ENCODE assay signal across 23 mouse cellular contexts in the genomic region with DNA sequence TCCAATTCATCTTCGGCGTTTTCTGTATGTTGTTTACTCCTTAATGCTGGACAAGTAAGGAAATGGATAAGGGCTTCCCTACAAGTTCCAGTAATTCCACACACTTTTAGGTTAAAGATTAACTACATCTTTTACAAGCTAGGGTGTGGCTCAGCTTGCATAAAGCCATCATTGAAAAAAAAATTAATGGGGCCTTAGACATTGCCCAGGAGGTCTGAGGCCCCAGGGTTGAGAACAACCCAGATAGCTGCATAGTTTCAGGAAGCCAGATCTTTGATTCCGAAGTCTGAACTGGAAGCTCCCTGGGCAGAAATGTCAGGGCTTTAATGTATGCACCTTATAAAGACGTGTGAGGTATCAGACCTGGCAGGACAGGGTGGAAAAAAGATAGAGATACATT. TPM values are rescaled to one million over a fixed set of nuclear protein-coding genes. Genes with fewer than 3 reads are reported as not detected.
DNase-seq lines count a peak whose midpoint lies in the region; ATAC-seq and TF ChIP-seq lines count a peak whose summit lies in the region.
"Had no signal": no experiment of that assay in that cellular context is flagged by ENCODE, and none has a peak within 500 bp of the region (broad histone marks: within the 10 kb centered on the region; RNA-seq: fewer than 3 reads in every experiment).

No protein-coding gene starts in this region.

- DNase-seq in heart, adult 11 months, result peak; percentile 30
- peak; percentile 45 for DNase-seq in lung, postnatal 0 days (ENCODE audit: low spot score)
- DNase-seq in lung, postnatal 4 days, result no peak
- peak; percentile 45 for DNase-seq in stomach, postnatal 0 days (ENCODE audit: low spot score)
- DNase-seq in cerebellum, postnatal 14 days, result no peak
- DNase-seq in heart, postnatal 25 days (ENCODE audit: low spot score), result no peak
- DNase-seq: adrenal gland, postnatal 10 days; B cell, adult 2 months; cerebellum, adult 11 months; cerebellum, adult 9-10 months; gastrocnemius, adult 2 months; gastrocnemius, postnatal 25 days; heart, postnatal 10 days had no signal

- no peak for TF ChIP-seq CTCF in lung, postnatal 0 days (IDR thresholded peaks at IDR 0.05)
- no peak for TF ChIP-seq CTCF in small intestine, adult 2 months (IDR thresholded peaks at IDR 0.05; ENCODE audit: extremely low read depth, insufficient read length, insufficient replicate concordance, low read depth, low read length)
- TF ChIP-seq CTCF in stomach, postnatal 0 days (IDR thresholded peaks at IDR 0.05; ENCODE audit: low read depth), result no peak

- H3K4me1 ChIP-seq in heart, embryonic 11.5 days (ENCODE audit: control insufficient read depth, insufficient read depth, low read length), result peaks cover 14% of the 10 kb centered on the region
- peaks cover 8% of the 10 kb centered on the region; the same call in 1 of the 2 replicates for H3K4me1 ChIP-seq in lung, postnatal 0 days (ENCODE audit: insufficient read depth, low read depth, low read length)
- peaks cover 8% of the 10 kb centered on the region for H3K4me1 ChIP-seq in small intestine, adult 2 months (ENCODE audit: control insufficient read depth, insufficient read depth, insufficient read length, low read length)
- H3K4me1 ChIP-seq in stomach, postnatal 0 days (replicated peaks; ENCODE audit: control insufficient read depth, insufficient read depth), result no peaks in the 10 kb centered on the region

- no peak overlapping the region for H3K4me3 ChIP-seq in heart, embryonic 11.5 days (ENCODE audit: low read depth, low read length)
- no peak overlapping the region for H3K4me3 ChIP-seq in lung, postnatal 0 days (ENCODE audit: low read depth, low read length)
- H3K4me3 ChIP-seq in small intestine, adult 2 months (ENCODE audit: low read depth, low read length), result no peak overlapping the region
- H3K4me3 ChIP-seq in stomach, postnatal 0 days (ENCODE audit: low read depth, low read length), result no peak overlapping the region
- H3K4me3 ChIP-seq: embryonic facial prominence, embryonic 10.5 days; erythroblast, embryonic 14.5 days; forebrain, embryonic 10.5 days; gastrocnemius, adult 2 months had no signal

- H3K27me3 ChIP-seq in heart, embryonic 11.5 days (ENCODE audit: control insufficient read depth, insufficient read depth, low read length), result peaks cover 33% of the 10 kb centered on the region
- peaks cover 16% of the 10 kb centered on the region; the same call in 1 of the 2 replicates for H3K27me3 ChIP-seq in lung, postnatal 0 days (replicated peaks; ENCODE audit: insufficient read depth, low read length)
- no peaks in the 10 kb centered on the region for H3K27me3 ChIP-seq in small intestine, adult 2 months (ENCODE audit: control insufficient read depth, insufficient read depth, low read length)
- H3K27me3 ChIP-seq in stomach, postnatal 0 days (ENCODE audit: control insufficient read depth, insufficient read depth, low read length), result peaks cover 3% of the 10 kb centered on the region; the same call in 1 of the 2 replicates

- no peaks in the 10 kb centered on the region for H3K36me3 ChIP-seq in heart, embryonic 11.5 days (ENCODE audit: control insufficient read depth, insufficient read depth, low read length)
- H3K36me3 ChIP-seq in lung, postnatal 0 days (ENCODE audit: insufficient read depth, low read length), result no peaks in the 10 kb centered on the region
- H3K36me3 ChIP-seq in small intestine, adult 2 months (ENCODE audit: control insufficient read depth, insufficient read depth, low read length), result peaks cover 7% of the 10 kb centered on the region; the same call in 1 of the 2 replicates
- no peaks in the 10 kb centered on the region for H3K36me3 ChIP-seq in stomach, postnatal 0 days (ENCODE audit: control insufficient read depth, insufficient read depth, low read length)
- H3K36me3 ChIP-seq: embryonic facial prominence, embryonic 10.5 days; forebrain, embryonic 10.5 days; G1E had no signal

- no peak for TF ChIP-seq POLR2A in small intestine, adult 2 months (IDR thresholded peaks at IDR 0.05; ENCODE audit: low read depth, low read length)

- no peak overlapping the region for H3K9ac ChIP-seq in heart, embryonic 11.5 days (ENCODE audit: low read depth, low read length)
- no peak overlapping the region for H3K9ac ChIP-seq in lung, postnatal 0 days (replicated peaks; ENCODE audit: low read depth)
- H3K9ac ChIP-seq in stomach, postnatal 0 days (ENCODE audit: low read length), result no peak overlapping the region
- H3K9ac ChIP-seq: hindbrain, embryonic 14.5 days had no signal

- no peak for ATAC-seq in heart, embryonic 11.5 days (replicated peaks; ENCODE audit: insufficient number of reproducible peaks, low FRiP score, low TSS enrichment)
- no peak for ATAC-seq in lung, postnatal 0 days
- ATAC-seq in stomach, postnatal 0 days (ENCODE audit: low FRiP score, low TSS enrichment), result peak; percentile 60
- ATAC-seq: CD4-positive, CD25-positive, alpha-beta regulatory T cell, adult 4 months; forebrain, embryonic 14.5 days had no signal

- intact Hi-C loops in heart, postnatal 25 days (cut with DNase I), result no loop called here

- WGBS in heart, embryonic 11.5 days (ENCODE audit: insufficient replicate concordance), result 61% methylated on average over 4 of the region's 4 CpGs
- WGBS in lung, postnatal 0 days, result 40% methylated on average over 4 of the region's 4 CpGs
- 16% methylated on average over 4 of the region's 4 CpGs for WGBS in small intestine, adult 2 months
- 47% methylated on average over 4 of the region's 4 CpGs for WGBS in stomach, postnatal 0 days

- H3K9me3 ChIP-seq in heart, embryonic 11.5 days (replicated peaks; ENCODE audit: control insufficient read depth, low read length), result no peaks in the 10 kb centered on the region
- no peaks in the 10 kb centered on the region for H3K9me3 ChIP-seq in lung, postnatal 0 days (ENCODE audit: low read length)
- no peaks in the 10 kb centered on the region for H3K9me3 ChIP-seq in stomach, postnatal 0 days (ENCODE audit: control insufficient read depth, low read length)
- H3K9me3 ChIP-seq: embryonic facial prominence, embryonic 10.5 days; forebrain, embryonic 10.5 days had no signal

- H3K27ac ChIP-seq in heart, embryonic 11.5 days (ENCODE audit: low read depth, low read length), result no peak overlapping the region
- H3K27ac ChIP-seq in lung, postnatal 0 days (ENCODE audit: low read length), result no peak overlapping the region
- peak overlapping the region; percentile 97 for H3K27ac ChIP-seq in small intestine, adult 2 months (ENCODE audit: insufficient read depth, low read depth, low read length)
- peak overlapping the region; percentile 63 for H3K27ac ChIP-seq in stomach, postnatal 0 days (replicated peaks)
- H3K27ac ChIP-seq: embryonic facial prominence, embryonic 10.5 days; forebrain, embryonic 10.5 days; gastrocnemius, adult 2 months; hindbrain, embryonic 14.5 days had no signal

- 0 out of 2 replicates have a peak, but pooled peaks have one; percentile 35 for TF ChIP-seq EP300 in lung, postnatal 0 days (IDR thresholded peaks at IDR 0.05)
- no peak for TF ChIP-seq EP300 in stomach, postnatal 0 days (optimal IDR thresholded peaks at IDR 0.05)

- H3K4me2 ChIP-seq in heart, embryonic 11.5 days, result no peak overlapping the region
- H3K4me2 ChIP-seq in lung, postnatal 0 days (replicated peaks; ENCODE audit: low read depth, low read length), result no peak overlapping the region
- 0 out of 2 replicates have a peak overlapping the region, but pooled peaks have one; percentile 78 for H3K4me2 ChIP-seq in stomach, postnatal 0 days (replicated peaks; ENCODE audit: low read depth)
- H3K4me2 ChIP-seq: hindbrain, embryonic 14.5 days had no signal

RNA-seq across cellular contexts. Expression of a gene that starts 2.8 kb away (rescaled TPM):
- 0.28 and 0.46 TPM in 2 replicates for polyA plus RNA-seq in heart, embryonic 11.5 days (2014; fragmentation: Nextera tagmentation; extraction: Ambion mirVana)
- 10.9 and 14.0 TPM in 2 replicates for polyA plus RNA-seq in lung, postnatal 0 days (2015; fragmentation: Nextera tagmentation; extraction: Ambion mirVana)
- 23.7 and 24.8 TPM in 2 replicates for polyA plus RNA-seq in small intestine, adult 2 months (2012; rRNA removed)
- 20.3 and 20.5 TPM in 2 replicates for polyA plus RNA-seq in stomach, postnatal 0 days (2015; fragmentation: Nextera tagmentation; extraction: Ambion mirVana)
- not detected for total RNA-seq in heart, postnatal 25 days (2021)
- total RNA-seq: gastrocnemius, adult 2 months; gastrocnemius, postnatal 25 days; granulocyte monocyte progenitor cell, adult 5-6 weeks; heart, postnatal 10 days had no signal
- polyA plus RNA-seq: erythroblast, embryonic 14.5 days; G1E had no signal

Comparison
In these comparisons a context has a peak if more than half of its experiments do, and no peak if none do; other contexts are left out.
1. DNase-seq: peak in heart, adult 11 months (single experiment), lung, postnatal 0 days (single experiment) and stomach, postnatal 0 days (single experiment); none in lung, postnatal 4 days (0 of 2), cerebellum, postnatal 14 days (0 of 2) and heart, postnatal 25 days (single experiment).
2. H3K27ac ChIP-seq: peak in small intestine, adult 2 months (single experiment) and stomach, postnatal 0 days (single experiment); none in heart, embryonic 11.5 days (single experiment) and lung, postnatal 0 days (single experiment).